Mouse (Mus musculus): Measurements from ENCODE around the gene Cfap77.

DNA sequence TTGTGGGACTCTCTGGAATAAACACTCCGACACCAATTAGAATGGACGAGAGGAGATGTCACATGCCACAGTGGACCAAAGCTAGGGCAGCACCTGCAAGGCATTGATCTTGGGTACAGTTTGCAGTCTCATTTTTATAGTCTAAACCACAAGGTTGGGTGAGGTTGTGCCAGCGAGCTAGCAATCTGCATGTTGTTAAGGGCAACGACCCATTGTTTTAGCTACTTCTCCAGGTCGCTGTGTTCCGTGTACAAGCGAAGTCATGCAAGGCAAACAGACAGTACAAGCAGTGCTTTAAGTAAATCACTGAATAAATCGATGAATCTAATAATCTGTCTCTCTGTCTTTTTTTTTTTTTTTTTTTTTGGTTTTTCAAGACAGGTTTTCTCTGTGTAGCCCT lies 40.8 kb upstream of the Cfap77 start:
- TF ChIP-seq CTCF (IDR thresholded peaks at IDR 0.05; ENCODE audit: low read depth, low read length) (no peak), TAL1 (conservative IDR thresholded peaks at IDR 0.05; ENCODE audit: low read depth, low read length) (no peak), GATA1 (IDR thresholded peaks at IDR 0.05; ENCODE audit: borderline replicate concordance, low read length) (no peak), GATA2 (IDR thresholded peaks at IDR 0.05; ENCODE audit: borderline replicate concordance, low read depth, low read length) (no peak), POLR2AphosphoS5 (IDR thresholded peaks at IDR 0.05; ENCODE audit: insufficient replicate concordance, low read depth, low read length) (no peak)
